Mouse (Mus musculus) brain, embryonic 18.5 days (tissue): Measurements from ENCODE around the gene Olfr1328.
"Not testable (repeated sequence)": the region's sequence is repeated elsewhere in the genome, so short reads cannot be mapped to it uniquely, and the experiment has no call there.

Source experiments
- DNase-seq: peaks from one replicate; pipeline ENCODE4 v3.0.0-alpha.2; 2012; ENCODE audit warnings: low read depth, low spot score

Olfr1328 gene

GRCm38 (mm10) chr4:118938512-118938911 is at the start of gene Olfr1328:
Gene Olfr1328 (minus strand): TSS chr4:118938612.
- no peak for DNase-seq

DNA sequence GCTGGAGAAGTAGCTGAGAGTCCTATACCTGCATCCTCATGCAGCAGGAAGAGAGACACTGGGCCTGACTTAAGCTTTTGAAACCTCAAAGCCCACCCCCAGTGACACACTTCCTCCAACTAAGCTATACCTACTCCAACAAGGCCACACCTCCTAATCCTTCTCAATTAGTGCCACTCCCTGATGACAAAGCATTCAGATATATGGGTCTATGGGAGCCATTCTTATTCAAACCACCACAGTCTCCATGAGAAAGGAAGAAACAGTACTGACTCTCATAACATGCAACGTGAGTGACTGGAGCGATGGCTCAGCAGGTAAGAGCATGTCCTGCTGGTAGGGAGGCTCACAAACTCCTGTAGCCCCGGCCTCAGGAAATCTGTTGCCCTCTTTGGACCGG is 46.9 kb upstream of the Olfr1328 start:
- no peak for DNase-seq

DNA sequence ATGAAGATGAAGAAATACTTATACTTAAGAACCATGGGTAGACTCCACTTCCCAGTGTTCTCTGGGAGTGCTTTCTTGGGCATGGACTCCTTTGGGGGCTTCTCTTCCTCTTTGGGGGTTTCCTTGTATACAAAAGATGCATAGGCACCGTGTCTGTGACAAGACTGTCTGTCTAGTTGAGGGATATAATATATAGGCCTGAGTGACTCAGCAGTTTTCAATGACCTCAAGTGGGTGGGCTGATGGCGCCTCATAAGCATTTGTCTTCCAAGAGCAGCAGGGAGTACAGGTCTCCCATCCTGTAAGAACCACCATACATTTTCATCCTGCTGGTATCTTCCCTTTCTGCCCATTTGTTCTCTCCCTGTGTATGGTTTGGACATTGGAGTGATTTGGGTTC is 34.9 kb upstream of the Olfr1328 start:
- DNase-seq: no peak

DNA sequence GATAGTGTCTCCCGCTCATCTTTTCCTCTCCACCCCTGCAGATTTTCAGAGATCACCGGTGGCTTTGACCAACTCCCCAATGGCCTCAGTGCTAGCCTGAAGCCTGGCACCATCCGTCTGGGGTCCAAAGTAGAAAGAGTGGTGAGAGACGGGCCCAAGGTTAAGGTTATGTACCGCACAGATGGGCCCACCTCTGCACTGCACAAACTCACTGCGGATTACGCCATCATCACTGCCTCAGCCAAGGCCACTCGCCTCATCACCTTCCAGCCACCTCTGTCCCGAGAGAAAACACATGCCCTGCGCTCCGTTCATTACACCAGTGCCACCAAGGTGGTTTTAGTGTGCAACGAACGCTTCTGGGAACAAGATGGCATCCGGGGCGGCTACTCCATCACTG is 29.3 kb upstream of the Olfr1328 start:
- DNase-seq: no peak

GRCm38 (mm10) chr4:118961141-118961628 is 22.8 kb upstream of the Olfr1328 start, which contains the start of gene Lao1:
Gene Lao1 (plus strand): TSS chr4:118961578.
- DNase-seq: peak; percentile 46

DNA sequence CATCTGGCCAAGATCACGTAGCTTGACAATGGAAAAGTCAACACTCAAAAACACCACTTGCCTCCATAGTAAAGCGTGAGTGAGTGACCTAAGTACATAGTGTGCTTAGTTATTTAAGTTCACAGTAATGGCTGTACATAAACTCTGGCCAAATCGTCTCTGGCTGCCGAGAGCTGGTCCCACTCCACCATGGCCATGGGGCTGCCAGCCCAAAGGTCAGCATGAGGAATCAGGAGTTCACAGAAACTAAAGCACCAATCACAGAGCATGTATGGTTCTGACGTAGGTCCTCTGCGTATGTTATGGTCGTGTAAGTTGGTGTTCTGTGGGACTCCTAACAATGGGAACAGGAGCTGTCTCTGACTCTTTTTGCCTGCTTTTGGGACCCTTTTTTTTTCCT is 20.4 kb upstream of the Olfr1328 start:
- no peak for DNase-seq

DNA sequence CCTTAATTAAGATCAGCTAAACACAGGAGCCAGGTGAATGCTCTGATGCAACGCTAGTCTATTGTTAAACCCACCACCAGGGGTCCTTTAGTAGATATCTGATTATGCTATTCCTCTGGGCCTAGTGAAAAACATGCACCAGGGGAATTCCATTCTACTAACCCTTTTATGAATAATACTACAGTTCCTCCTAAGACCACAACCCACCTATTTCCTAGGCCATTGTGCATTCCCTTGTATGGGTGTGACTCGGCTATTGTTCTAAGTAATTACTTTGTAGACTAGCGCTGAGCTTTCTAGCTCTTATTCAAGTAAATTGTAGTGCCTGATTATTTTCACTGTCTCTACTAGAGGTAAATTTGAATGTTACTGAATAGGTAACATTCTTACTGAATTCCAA is 7.1 kb downstream of the Olfr1328 start:
- not testable (repeated sequence) for DNase-seq

DNA sequence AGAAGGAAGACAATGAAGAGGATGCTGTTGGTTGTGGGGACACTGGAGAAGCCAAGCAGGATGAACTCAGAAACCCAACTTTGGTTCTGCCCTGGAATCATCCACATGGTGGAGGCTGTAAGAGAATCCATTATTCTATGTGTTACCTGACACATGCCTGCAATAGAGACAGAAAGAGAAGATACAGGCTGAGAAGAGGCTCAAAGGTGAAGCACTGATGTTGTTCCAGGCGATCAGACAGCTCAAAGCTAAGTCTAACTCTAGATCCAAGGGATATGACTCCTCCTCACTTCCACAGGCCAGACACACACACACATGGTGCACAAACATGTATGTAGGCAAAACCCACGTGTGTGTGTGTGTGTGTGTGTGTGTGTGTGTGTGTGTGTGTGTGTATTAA is 21.0 kb downstream of the Olfr1328 start, which contains the start of gene Olfr1329:
Gene Olfr1329 (minus strand): TSS at position 101 of the 400 bp plus-strand sequence.
- DNase-seq: not testable (repeated sequence)

- DNase-seq: no peak
These were observed 36.4 kb downstream of the Olfr1328 start for GRCm38 (mm10) chr4:118901981-118902380.

DNA sequence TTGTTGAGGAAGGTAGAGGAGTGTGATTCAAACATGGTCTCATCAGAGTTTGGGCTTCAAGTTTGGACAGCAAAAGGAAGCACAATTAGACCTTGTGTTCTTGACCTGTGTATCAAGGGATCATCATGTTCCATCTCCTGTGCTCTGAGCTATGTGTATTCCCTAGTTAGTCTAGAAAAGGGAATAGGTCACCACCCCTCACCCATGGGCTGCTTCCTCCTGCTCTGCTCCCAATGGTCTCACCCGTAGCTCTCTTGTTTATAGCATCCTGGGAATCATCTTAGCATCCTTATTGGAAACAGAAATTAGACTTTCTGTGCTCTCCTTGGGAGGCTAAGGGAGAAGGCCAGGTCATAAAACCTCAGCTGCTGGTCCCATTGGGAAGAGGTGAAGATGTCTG is 50.1 kb downstream of the Olfr1328 start, which contains the start of gene Olfr1330:
Gene Olfr1330 (plus strand): TSS at position 301 of the 400 bp plus-strand sequence.
- no peak for DNase-seq
